Mouse (Mus musculus) liver, postnatal 0 days (tissue): ENCODE data around the gene Tcl1.

ENCODE experiments used
- CTCF ChIP-seq: sonication (generic); IDR thresholded peaks from 2 replicates; pipeline ENCODE4 v1.5.1; 2016; ENCODE audit warnings: antibody characterized with exemption, low read depth
- EP300 ChIP-seq: IDR thresholded peaks from 2 replicates; pipeline ENCODE4 v1.6.1; 2016; ENCODE audit warnings: antibody characterized with exemption, low read depth, mild to moderate bottlenecking

GRCm38 (mm10) chr12:105222601-105223319 lies at the start of gene Tcl1:
- TF ChIP-seq CTCF (no peak), EP300 (no peak)
